Mouse (Mus musculus) heart, adult 2 months (tissue): ENCODE data around the gene Incenp. TPM values are rescaled to one million over a fixed set of nuclear protein-coding genes. Genes with fewer than 3 reads are reported as not detected.
A peak's percentile ranks its signal among the peaks of the same experiment; 100 is the strongest.
"Not testable (repeated sequence)": the region's sequence is repeated elsewhere in the genome, so short reads cannot be mapped to it uniquely, and the experiment has no call there.

Source experiments
- DNase-seq, 2 experiments: peaks; one replicate each; pipeline ENCODE4 v3.0.0; 2021
- H3K27ac ChIP-seq: fragments of 200-600 bp; 2 replicates; pipeline ENCODE4 v1.8.1; 2022
- H3K27me3 ChIP-seq: fragments of 200-500 bp; 2 replicates; pipeline ENCODE4 v1.6.1; 2012; ENCODE audit warnings: mild to moderate bottlenecking, low read length, inconsistent platforms, mixed read lengths; ENCODE audit not compliant: control insufficient read depth, insufficient read depth
- H3K36me3 ChIP-seq: fragments of 200-500 bp; 2 replicates; pipeline ENCODE4 v1.6.1; 2012; ENCODE audit warnings: low read length, inconsistent platforms; ENCODE audit not compliant: control insufficient read depth, insufficient read depth
- H3K4me1 ChIP-seq: fragments of 200-500 bp; 2 replicates; pipeline ENCODE4 v1.6.1; 2011; ENCODE audit warnings: low read length; ENCODE audit not compliant: control insufficient read depth, insufficient read depth
- H3K4me3 ChIP-seq: fragments of 200-600 bp; 2 replicates; pipeline ENCODE4 v1.8.1; 2022
- H3K79me2 ChIP-seq: fragments of 200-500 bp; replicated peaks from 2 replicates; pipeline ENCODE4 v1.6.1; 2012; ENCODE audit warnings: mild to moderate bottlenecking, inconsistent platforms, low read length, moderate library complexity, mixed read lengths; ENCODE audit not compliant: control insufficient read depth, insufficient read depth
- H3K9ac ChIP-seq: fragments of 200-500 bp; 2 replicates; pipeline ENCODE4 v1.6.1; 2012; ENCODE audit warnings: low read depth, mild to moderate bottlenecking, control low read depth, inconsistent platforms, low read length, mixed read lengths
- CTCF ChIP-seq: fragments of 200-600 bp; IDR thresholded peaks from 2 replicates; pipeline ENCODE4 v1.8.1; 2022; ENCODE audit warnings: antibody characterized with exemption, mild to moderate bottlenecking, moderate library complexity
- EP300 ChIP-seq: fragments of 200-500 bp; IDR thresholded peaks from 2 replicates; pipeline ENCODE4 v1.6.1; 2011; ENCODE audit warnings: low read depth, low read length, control low read depth; ENCODE audit not compliant: insufficient read depth
- POLR2A ChIP-seq: fragments of 200-500 bp; IDR thresholded peaks from 2 replicates; pipeline ENCODE4 v1.6.1; 2011; ENCODE audit warnings: mild to moderate bottlenecking, low read depth, low read length, control low read depth; ENCODE audit not compliant: insufficient read depth
- WGBS: fragments of 180-500 bp; shearing (Covaris S2); methylation state at CpG from one replicate; pipeline ENCODE4 v1.1.7; 2018; 5-methylcytosine and 5-hydroxymethylcytosine counted together
- intact Hi-C: fragments of 180-260 bp; cut with DNase I; formaldehyde crosslinking; loops from one replicate; pipeline ENCODE4 v1.15.1; 2025
- polyA plus RNA-seq: library from polyadenylated mRNA; depleted of rRNA; stranded (reverse); fragments of >200 nt; gene quantifications from 2 replicates; pipeline ENCODE4 v1.2.3, GENCODE M21; 2012
- total RNA-seq, 2 experiments: library from RNA; stranded (reverse); gene quantifications; 2 replicates each; pipeline ENCODE4 v1.2.3; 2021

Incenp gene
- total and polyA plus RNA-seq, 3 experiments: 2.6 to 5.5 (median 2.9) TPM

DNA sequence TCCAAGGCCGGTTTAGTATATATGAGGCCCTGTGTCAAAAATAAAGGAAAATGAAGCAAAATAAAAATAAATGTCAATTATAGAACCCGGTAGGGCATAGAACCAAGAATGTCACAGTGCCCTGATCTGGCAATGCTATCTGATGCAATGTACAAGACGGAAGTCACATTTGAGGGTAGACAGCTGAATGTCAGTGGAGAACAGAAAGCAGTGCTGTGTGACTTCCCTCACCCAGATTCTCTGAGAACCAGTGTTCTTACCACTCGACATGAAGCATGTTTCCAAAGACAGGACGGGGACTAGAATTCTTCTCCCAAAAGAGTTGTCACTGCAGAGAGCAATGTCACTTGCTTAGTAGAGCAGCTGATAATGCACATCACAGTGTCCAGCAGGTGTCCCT, 14.4 kb upstream of the Incenp start:
- intact Hi-C loops: no loop called here
- 77% methylated on average over 5 of the region's 5 CpGs for WGBS
- H3K4me3 ChIP-seq: no peak overlapping the region

DNA sequence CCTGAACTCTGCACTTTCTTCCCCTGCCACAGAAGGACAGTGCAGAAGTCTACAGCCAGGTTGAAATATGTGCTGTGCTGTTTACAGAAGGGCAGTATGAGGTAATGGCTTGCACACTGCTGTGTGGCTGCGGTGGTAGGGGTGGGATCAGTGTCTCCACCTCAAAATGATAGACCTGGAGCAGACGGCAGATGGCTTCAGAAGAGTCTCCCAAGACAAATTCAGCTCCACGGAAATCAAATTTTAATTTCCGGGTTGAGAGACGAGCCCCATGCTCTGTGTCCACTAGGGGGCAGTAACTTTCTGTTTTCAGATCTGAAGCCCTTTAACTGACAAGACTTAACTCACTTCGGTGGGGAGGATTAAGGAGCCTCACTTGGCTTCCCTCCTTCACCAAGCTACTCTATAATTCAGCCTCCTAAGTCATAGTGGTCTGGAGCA, 12.0 kb upstream of the Incenp start:
- Histone ChIP-seq H3K36me3 (no peaks in the 10 kb centered on the region), H3K9ac (peak overlapping the region; percentile 62), H3K4me3 (no peak overlapping the region), H3K27me3 (no peaks in the 10 kb centered on the region), H3K4me1 (peaks cover 2% of the 10 kb centered on the region), H3K27ac (no peak overlapping the region), H3K79me2 (no peaks in the 10 kb centered on the region)
- intact Hi-C loops: no loop called here
- TF ChIP-seq EP300 (no peak), CTCF (peak; percentile 77), POLR2A (no peak)
- DNase-seq: peak in 1 of 2 experiments; percentile 44
- WGBS: 9% methylated on average over 6 of the region's 6 CpGs

More for the DNA sequence above, 14.4 kb upstream of the Incenp start:
- Histone ChIP-seq H3K36me3 (no peaks in the 10 kb centered on the region), H3K79me2 (no peaks in the 10 kb centered on the region), H3K9ac (no peak overlapping the region), H3K4me1 (peaks cover 2% of the 10 kb centered on the region), H3K27me3 (no peaks in the 10 kb centered on the region), H3K27ac (no peak overlapping the region)
- no peak for TF ChIP-seq CTCF
- no peak for TF ChIP-seq EP300
- no peak for TF ChIP-seq POLR2A
- DNase-seq: no peak

DNA sequence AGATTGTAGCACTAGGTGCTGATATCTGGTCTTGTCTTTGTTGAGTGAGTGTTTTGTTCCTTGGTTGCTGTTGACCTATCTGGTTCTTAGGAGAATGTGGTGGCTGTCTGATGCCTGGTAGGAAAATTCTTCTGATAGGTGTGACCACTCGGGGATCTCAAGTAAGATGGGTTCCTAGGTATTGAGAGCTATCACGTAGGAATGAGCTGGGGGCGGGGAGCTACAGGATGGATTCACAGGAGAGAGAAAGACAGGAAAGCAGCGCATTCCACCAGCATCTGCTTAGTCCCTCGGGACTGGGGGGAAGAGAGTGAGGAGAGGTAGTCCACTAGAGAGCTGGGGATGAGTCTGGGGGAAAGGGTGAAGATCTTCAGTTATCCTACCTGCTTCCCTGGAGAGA, 10.0 kb upstream of the Incenp start:
- 61% methylated on average over 5 of the region's 5 CpGs for WGBS
- DNase-seq: no peak
- TF ChIP-seq POLR2A: no peak
- TF ChIP-seq EP300: no peak
- Histone ChIP-seq H3K79me2 (no peaks in the 10 kb centered on the region), H3K36me3 (no peaks in the 10 kb centered on the region), H3K4me3 (no peak overlapping the region), H3K4me1 (peaks cover 2% of the 10 kb centered on the region), H3K27ac (no peak overlapping the region), H3K9ac (no peak overlapping the region), H3K27me3 (no peaks in the 10 kb centered on the region)
- intact Hi-C loops: no loop called here

DNA sequence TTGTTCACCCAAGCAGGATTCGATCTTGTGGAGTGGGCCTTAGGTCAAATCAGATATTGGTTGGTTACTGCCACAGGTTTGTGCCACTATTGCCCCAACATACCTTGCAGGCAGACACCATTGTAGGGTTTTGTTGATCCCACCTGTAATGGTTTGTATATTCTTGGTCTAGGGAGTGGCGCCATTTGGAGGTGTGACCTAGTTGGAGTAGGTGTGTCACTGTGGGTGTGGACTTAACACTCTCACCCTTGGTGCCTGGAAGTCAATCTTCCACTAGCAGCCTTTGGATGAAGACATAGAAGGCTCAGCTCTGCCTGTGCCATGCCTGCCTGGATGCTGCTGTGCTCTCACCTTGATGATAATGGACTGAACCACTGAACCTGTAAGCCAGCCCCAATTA, 1.3 kb upstream of the Incenp start:
- DNase-seq, H3K9ac ChIP-seq, H3K27me3 ChIP-seq, H3K36me3 ChIP-seq, H3K4me3 ChIP-seq, H3K79me2 ChIP-seq, H3K4me1 ChIP-seq, H3K27ac ChIP-seq, intact Hi-C loops: not testable (repeated sequence)
- 95% methylated on average over 2 of the region's 2 CpGs for WGBS

GRCm38 (mm10) chr19:9899780-9900146, 412 bp upstream of the Incenp start:
- H3K9ac ChIP-seq: peak overlapping the region; percentile 14
- H3K27me3 ChIP-seq: no peaks in the 10 kb centered on the region
- H3K4me3 ChIP-seq: peak overlapping the region; percentile 87
- TF ChIP-seq POLR2A: no peak
- TF ChIP-seq CTCF: no peak
- TF ChIP-seq EP300: no peak
- intact Hi-C loops: no loop called here
- peak overlapping the region; percentile 76 for H3K27ac ChIP-seq
- H3K79me2 ChIP-seq: peaks cover 3% of the 10 kb centered on the region; the same call in 1 of the 2 replicates
- DNase-seq: no peak
- no peaks in the 10 kb centered on the region; the same call in 1 of the 2 replicates for H3K36me3 ChIP-seq
- 7% methylated on average over 10 of the region's 10 CpGs for WGBS
- H3K4me1 ChIP-seq: peaks cover 1% of the 10 kb centered on the region

- H3K4me3 ChIP-seq: peak overlapping the region; percentile 87
- 7% methylated on average over 17 of the region's 17 CpGs for WGBS
- no peak for TF ChIP-seq EP300
- TF ChIP-seq CTCF: no peak
- TF ChIP-seq POLR2A: no peak
Measured at GRCm38 (mm10) chr19:9898339-9899066, 848 bp downstream of the Incenp start.

More at GRCm38 (mm10) chr19:9898339-9899066, 848 bp downstream of the Incenp start:
- DNase-seq: peak in 1 of 2 experiments; percentile 32
- H3K27me3 ChIP-seq: no peaks in the 10 kb centered on the region
- H3K4me1 ChIP-seq: peaks cover 1% of the 10 kb centered on the region
- no peaks in the 10 kb centered on the region; the same call in 1 of the 2 replicates for H3K36me3 ChIP-seq
- intact Hi-C loops: no loop called here
- H3K27ac ChIP-seq: peak overlapping the region; percentile 54; the same call in 1 of the 2 replicates
- H3K9ac ChIP-seq: peak overlapping the region; percentile 56
- H3K79me2 ChIP-seq: peaks cover 3% of the 10 kb centered on the region; the same call in 1 of the 2 replicates
